Mouse (Mus musculus) stomach, postnatal 0 days (tissue): ENCODE results near the gene Cnih3. TPM values are rescaled to one million over a fixed set of nuclear protein-coding genes. Genes with fewer than 3 reads are reported as not detected.

Experiments
- ATAC-seq: fragments of 200-750 bp; cut with Nextera tagmentation; 2 replicates; pipeline ENCODE4 v1.8.0; 2017; ENCODE audit not compliant: low FRiP score, low TSS enrichment
- DNase-seq: peaks from one replicate; pipeline ENCODE4 v3.0.0-alpha.2; 2016; ENCODE audit warnings: low spot score
- H3K27ac ChIP-seq: fragments of 300-500 bp; sonication (generic); replicated peaks from 2 replicates; pipeline ENCODE4 v1.5.1; 2014; ENCODE audit warnings: mild to moderate bottlenecking, control low read depth
- H3K27me3 ChIP-seq: fragments of 300-500 bp; sonication (generic); 2 replicates; pipeline ENCODE4 v1.6.1; 2014; ENCODE audit warnings: low read length; ENCODE audit not compliant: control insufficient read depth, insufficient read depth
- H3K36me3 ChIP-seq: fragments of 300-500 bp; sonication (generic); 2 replicates; pipeline ENCODE4 v1.6.1; 2014; ENCODE audit warnings: low read length, mixed read lengths; ENCODE audit not compliant: control insufficient read depth, insufficient read depth
- H3K4me1 ChIP-seq: fragments of 300-500 bp; sonication (generic); replicated peaks from 2 replicates; pipeline ENCODE4 v1.6.1; 2014; ENCODE audit warnings: antibody characterized with exemption; ENCODE audit not compliant: control insufficient read depth, insufficient read depth
- H3K4me2 ChIP-seq: fragments of 300-500 bp; sonication (generic); replicated peaks from 2 replicates; pipeline ENCODE4 v1.6.1; 2014; ENCODE audit warnings: low read depth, mild to moderate bottlenecking, control low read depth, moderate library complexity
- H3K4me3 ChIP-seq: fragments of 300-500 bp; sonication (generic); 2 replicates; pipeline ENCODE4 v1.5.1; 2014; ENCODE audit warnings: low read depth, low read length, control low read depth
- H3K9ac ChIP-seq: fragments of 300-500 bp; sonication (generic); 2 replicates; pipeline ENCODE4 v1.6.1; 2014; ENCODE audit warnings: mild to moderate bottlenecking, low read length, control low read depth, mixed read lengths
- H3K9me3 ChIP-seq: fragments of 300-500 bp; sonication (generic); 2 replicates; pipeline ENCODE4 v1.6.1; 2016; ENCODE audit warnings: low read length; ENCODE audit not compliant: control insufficient read depth
- CTCF ChIP-seq: IDR thresholded peaks from 2 replicates; pipeline ENCODE4 v1.5.1; 2016; ENCODE audit warnings: antibody characterized with exemption, low read depth, mild to moderate bottlenecking, moderate library complexity
- EP300 ChIP-seq: optimal IDR thresholded peaks from 2 replicates; pipeline ENCODE3; 2016; ENCODE audit warnings: antibody characterized with exemption
- WGBS: fragments of 180-500 bp; shearing (Covaris S2); extraction: QIAGEN DNeasy Blood & Tissue Kit; methylation state at CpG from one replicate; pipeline ENCODE4 v1.1.7; 2014; 5-methylcytosine and 5-hydroxymethylcytosine counted together
- polyA plus RNA-seq: library from polyadenylated mRNA; unstranded; fragments of >200 nt; fragmentation: Nextera tagmentation; extraction: Ambion mirVana; gene quantifications from 2 replicates; pipeline ENCODE4 v1.2.1, GENCODE M21; 2015

Cnih3 gene
- polyA plus RNA-seq, 1 experiment from 2014 or later, result 0.27 TPM

GRCm38 (mm10) chr1:181315350-181315749 is 37.1 kb upstream of the Cnih3 start:
- no peaks in the 10 kb centered on the region for H3K27me3 ChIP-seq
- no peak for DNase-seq
- ATAC-seq, result no peak
- H3K9ac ChIP-seq, result no peak overlapping the region
- no peaks in the 10 kb centered on the region for H3K4me1 ChIP-seq
- 62% methylated on average over 3 of the region's 3 CpGs for WGBS
- H3K27ac ChIP-seq, result no peak overlapping the region
- TF ChIP-seq EP300 (no peak), CTCF (no peak)
- H3K9me3 ChIP-seq, result no peaks in the 10 kb centered on the region
- no peak overlapping the region for H3K4me3 ChIP-seq
- no peaks in the 10 kb centered on the region for H3K36me3 ChIP-seq
- no peak overlapping the region for H3K4me2 ChIP-seq

- no peak overlapping the region for H3K4me2 ChIP-seq
- no peaks in the 10 kb centered on the region for H3K36me3 ChIP-seq
- no peak overlapping the region for H3K27ac ChIP-seq
- H3K9ac ChIP-seq, result no peak overlapping the region
- no peak for ATAC-seq
- no peaks in the 10 kb centered on the region for H3K9me3 ChIP-seq
- H3K27me3 ChIP-seq, result no peaks in the 10 kb centered on the region
- H3K4me3 ChIP-seq, result no peak overlapping the region
- DNase-seq, result no peak
- WGBS, result 73% methylated on average over 5 of the region's 5 CpGs
- H3K4me1 ChIP-seq, result no peaks in the 10 kb centered on the region
- TF ChIP-seq EP300 (no peak), CTCF (no peak)
Observed at GRCm38 (mm10) chr1:181316571-181316970, 35.9 kb upstream of the Cnih3 start.

GRCm38 (mm10) chr1:181319466-181319865 is 33.0 kb upstream of the Cnih3 start:
- TF ChIP-seq EP300, result no peak
- TF ChIP-seq CTCF, result no peak
- Histone ChIP-seq H3K36me3 (no peaks in the 10 kb centered on the region), H3K27ac (no peak overlapping the region), H3K9me3 (no peaks in the 10 kb centered on the region), H3K4me1 (no peaks in the 10 kb centered on the region), H3K4me2 (no peak overlapping the region), H3K4me3 (no peak overlapping the region), H3K27me3 (no peaks in the 10 kb centered on the region), H3K9ac (no peak overlapping the region)
- ATAC-seq (no peak), DNase-seq (no peak)
- 71% methylated on average over 6 of the region's 6 CpGs for WGBS

GRCm38 (mm10) chr1:181321149-181321548 is 31.3 kb upstream of the Cnih3 start:
- DNase-seq (no peak), ATAC-seq (no peak)
- Histone ChIP-seq H3K9ac (no peak overlapping the region), H3K27ac (no peak overlapping the region), H3K4me1 (no peaks in the 10 kb centered on the region), H3K36me3 (no peaks in the 10 kb centered on the region), H3K4me2 (no peak overlapping the region), H3K9me3 (no peaks in the 10 kb centered on the region), H3K4me3 (no peak overlapping the region), H3K27me3 (no peaks in the 10 kb centered on the region)
- WGBS, result 91% methylated on average over 5 of the region's 5 CpGs
- TF ChIP-seq CTCF (no peak), EP300 (no peak)

- no peaks in the 10 kb centered on the region for H3K9me3 ChIP-seq
- DNase-seq (no peak), ATAC-seq (no peak)
- TF ChIP-seq CTCF, result no peak
- no peak for TF ChIP-seq EP300
- H3K9ac ChIP-seq, result no peak overlapping the region
- 88% methylated on average over 3 of the region's 3 CpGs for WGBS
- no peaks in the 10 kb centered on the region for H3K27me3 ChIP-seq
- H3K4me3 ChIP-seq, result no peak overlapping the region
- no peak overlapping the region for H3K27ac ChIP-seq
- no peak overlapping the region for H3K4me2 ChIP-seq
- H3K4me1 ChIP-seq, result no peaks in the 10 kb centered on the region
- no peaks in the 10 kb centered on the region for H3K36me3 ChIP-seq
Observed at GRCm38 (mm10) chr1:181323134-181323533, 29.3 kb upstream of the Cnih3 start.

- Histone ChIP-seq H3K27ac (no peak overlapping the region), H3K9me3 (no peaks in the 10 kb centered on the region), H3K27me3 (no peaks in the 10 kb centered on the region), H3K9ac (no peak overlapping the region), H3K4me1 (no peaks in the 10 kb centered on the region), H3K4me2 (no peak overlapping the region), H3K36me3 (no peaks in the 10 kb centered on the region), H3K4me3 (no peak overlapping the region)
- WGBS, result 92% methylated on average over 5 of the region's 5 CpGs
- DNase-seq (no peak), ATAC-seq (no peak)
- TF ChIP-seq CTCF (no peak), EP300 (no peak)
Observed at GRCm38 (mm10) chr1:181327137-181327536, 25.3 kb upstream of the Cnih3 start.
